Mouse (Mus musculus) heart, postnatal 0 days (tissue): ENCODE data around the gene Clasrp. TPM values are rescaled to one million over a fixed set of nuclear protein-coding genes. Genes with fewer than 3 reads are reported as not detected.

Experiments
- ATAC-seq: fragments of 200-750 bp; cut with Nextera tagmentation; 2 replicates; pipeline ENCODE4 v1.8.0; 2017; ENCODE audit warnings: low read depth, moderate number of reproducible peaks, moderate library complexity; ENCODE audit not compliant: insufficient read depth
- DNase-seq: peaks from one replicate; pipeline ENCODE4 v3.0.0-alpha.2; 2016; ENCODE audit warnings: low spot score
- H3K27ac ChIP-seq: fragments of 300-500 bp; sonication (generic); 2 replicates; pipeline ENCODE4 v1.5.1; 2014; ENCODE audit warnings: low read depth, mild to moderate bottlenecking
- H3K27me3 ChIP-seq: fragments of 300-500 bp; sonication (generic); 2 replicates; pipeline ENCODE4 v1.6.1; 2014; ENCODE audit warnings: low read length, mixed read lengths; ENCODE audit not compliant: control insufficient read depth, insufficient read depth
- H3K36me3 ChIP-seq: fragments of 300-500 bp; sonication (generic); replicated peaks from 2 replicates; pipeline ENCODE4 v1.6.1; 2014; ENCODE audit warnings: low read length, mixed read lengths; ENCODE audit not compliant: control insufficient read depth, insufficient read depth
- H3K4me1 ChIP-seq: fragments of 300-500 bp; sonication (generic); 2 replicates; pipeline ENCODE4 v1.6.1; 2014; ENCODE audit warnings: antibody characterized with exemption; ENCODE audit not compliant: control insufficient read depth, insufficient read depth
- H3K4me2 ChIP-seq: fragments of 300-500 bp; sonication (generic); 2 replicates; pipeline ENCODE4 v1.6.1; 2014; ENCODE audit warnings: low read depth, mild to moderate bottlenecking, low read length, moderate library complexity
- H3K4me3 ChIP-seq: fragments of 300-500 bp; sonication (generic); 2 replicates; pipeline ENCODE4 v1.5.1; 2014; ENCODE audit warnings: low read depth, low read length
- H3K9ac ChIP-seq: fragments of 300-500 bp; sonication (generic); replicated peaks from 2 replicates; pipeline ENCODE4 v1.6.1; 2014; ENCODE audit warnings: low read depth, low read length, mixed read lengths
- H3K9me3 ChIP-seq: fragments of 300-500 bp; sonication (generic); replicated peaks from 2 replicates; pipeline ENCODE4 v1.6.1; 2016; ENCODE audit warnings: low read length; ENCODE audit not compliant: control insufficient read depth
- CTCF ChIP-seq: IDR thresholded peaks from 2 replicates; pipeline ENCODE4 v1.5.1; 2016; ENCODE audit warnings: antibody characterized with exemption, control low read depth, low read depth
- EP300 ChIP-seq: IDR thresholded peaks from 2 replicates; pipeline ENCODE4 v1.6.1; 2016; ENCODE audit warnings: antibody characterized with exemption, low read depth
- WGBS: fragments of 180-500 bp; shearing (Covaris S2); extraction: QIAGEN DNeasy Blood & Tissue Kit; methylation state at CpG from one replicate; pipeline ENCODE4 v1.1.7; 2014; 5-methylcytosine and 5-hydroxymethylcytosine counted together
- polyA plus RNA-seq: library from polyadenylated mRNA; unstranded; fragments of >200 nt; fragmentation: Nextera tagmentation; extraction: Ambion mirVana; gene quantifications from 2 replicates; pipeline ENCODE4 v1.2.1, GENCODE M21; 2015
- total RNA-seq: library from RNA; depleted of rRNA; stranded (reverse); fragments of >200 nt; gene quantifications from 2 replicates; pipeline ENCODE4 v1.2.3, GENCODE M21; 2014; ENCODE audit warnings: low replicate concordance

Gene Clasrp
- total and polyA plus RNA-seq, 2 experiments from 2014 or later = 17.5 to 75.2 TPM

- DNase-seq = no peak
- no peaks in the 10 kb centered on the region for H3K4me1 ChIP-seq
- WGBS = 92% methylated on average over 7 of the region's 7 CpGs
Measured at GRCm38 (mm10) chr7:19620811-19621210, 16.5 kb upstream of the Clasrp start.

GRCm38 (mm10) chr7:19619004-19619801 is 14.9 kb upstream of the Clasrp start:
- Histone ChIP-seq H3K27ac (no peak overlapping the region), H3K9me3 (no peaks in the 10 kb centered on the region), H3K4me1 (no peaks in the 10 kb centered on the region), H3K27me3 (no peaks in the 10 kb centered on the region), H3K36me3 (0 out of 2 replicates have a peak, but pooled peaks cover 6% of the 10 kb centered on the region), H3K4me2 (peak overlapping the region; percentile 25), H3K9ac (no peak overlapping the region), H3K4me3 (peak overlapping the region; percentile 2; the same call in 1 of the 2 replicates)
- DNase-seq (peak; percentile 80), ATAC-seq (peak; percentile 75)
- TF ChIP-seq CTCF = peak; percentile 88
- no peak for TF ChIP-seq EP300
- WGBS = 10% methylated on average over 35 of the region's 35 CpGs

More at GRCm38 (mm10) chr7:19620811-19621210, 16.5 kb upstream of the Clasrp start:
- no peak overlapping the region for H3K27ac ChIP-seq
- H3K9ac ChIP-seq = no peak overlapping the region
- no peak for ATAC-seq
- no peak overlapping the region for H3K4me2 ChIP-seq
- no peak overlapping the region for H3K4me3 ChIP-seq
- no peaks in the 10 kb centered on the region for H3K27me3 ChIP-seq
- H3K9me3 ChIP-seq = no peaks in the 10 kb centered on the region
- TF ChIP-seq CTCF (no peak), EP300 (no peak)
- H3K36me3 ChIP-seq = no peaks in the 10 kb centered on the region

GRCm38 (mm10) chr7:19615036-19615577 is 10.8 kb upstream of the Clasrp start:
- WGBS = 83% methylated on average over 12 of the region's 12 CpGs
- H3K9ac ChIP-seq = no peak overlapping the region
- no peak for ATAC-seq
- no peaks in the 10 kb centered on the region for H3K27me3 ChIP-seq
- no peak overlapping the region for H3K4me2 ChIP-seq
- no peak overlapping the region for H3K27ac ChIP-seq
- H3K36me3 ChIP-seq = peaks cover 26% of the 10 kb centered on the region; the same call in 1 of the 2 replicates
- H3K9me3 ChIP-seq = no peaks in the 10 kb centered on the region
- H3K4me3 ChIP-seq = no peak overlapping the region
- no peak for DNase-seq
- TF ChIP-seq EP300 (no peak), CTCF (no peak)
- H3K4me1 ChIP-seq = no peaks in the 10 kb centered on the region

GRCm38 (mm10) chr7:19610969-19611368 is 6.7 kb upstream of the Clasrp start:
- Histone ChIP-seq H3K4me3 (no peak overlapping the region), H3K36me3 (peaks cover 26% of the 10 kb centered on the region; the same call in 1 of the 2 replicates), H3K4me1 (no peaks in the 10 kb centered on the region), H3K4me2 (no peak overlapping the region), H3K9me3 (no peaks in the 10 kb centered on the region), H3K27me3 (no peaks in the 10 kb centered on the region), H3K27ac (no peak overlapping the region), H3K9ac (no peak overlapping the region)
- ATAC-seq = no peak
- TF ChIP-seq CTCF = no peak
- TF ChIP-seq EP300 = no peak
- no peak for DNase-seq
- WGBS = 78% methylated on average over 5 of the region's 5 CpGs

GRCm38 (mm10) chr7:19609641-19610332 is 5.5 kb upstream of the Clasrp start:
- no peaks in the 10 kb centered on the region for H3K9me3 ChIP-seq
- ATAC-seq = no peak
- no peak overlapping the region for H3K4me3 ChIP-seq
- H3K4me2 ChIP-seq = no peak overlapping the region
- TF ChIP-seq CTCF (no peak), EP300 (no peak)
- 86% methylated on average over 12 of the region's 12 CpGs for WGBS
- H3K27me3 ChIP-seq = no peaks in the 10 kb centered on the region
- H3K36me3 ChIP-seq = peaks cover 20% of the 10 kb centered on the region; the same call in 1 of the 2 replicates
- DNase-seq = no peak
- no peak overlapping the region for H3K9ac ChIP-seq
- H3K4me1 ChIP-seq = no peaks in the 10 kb centered on the region
- H3K27ac ChIP-seq = no peak overlapping the region
